22 mouse cellular contexts compared by ENCODE assay signal in the genomic region with DNA sequence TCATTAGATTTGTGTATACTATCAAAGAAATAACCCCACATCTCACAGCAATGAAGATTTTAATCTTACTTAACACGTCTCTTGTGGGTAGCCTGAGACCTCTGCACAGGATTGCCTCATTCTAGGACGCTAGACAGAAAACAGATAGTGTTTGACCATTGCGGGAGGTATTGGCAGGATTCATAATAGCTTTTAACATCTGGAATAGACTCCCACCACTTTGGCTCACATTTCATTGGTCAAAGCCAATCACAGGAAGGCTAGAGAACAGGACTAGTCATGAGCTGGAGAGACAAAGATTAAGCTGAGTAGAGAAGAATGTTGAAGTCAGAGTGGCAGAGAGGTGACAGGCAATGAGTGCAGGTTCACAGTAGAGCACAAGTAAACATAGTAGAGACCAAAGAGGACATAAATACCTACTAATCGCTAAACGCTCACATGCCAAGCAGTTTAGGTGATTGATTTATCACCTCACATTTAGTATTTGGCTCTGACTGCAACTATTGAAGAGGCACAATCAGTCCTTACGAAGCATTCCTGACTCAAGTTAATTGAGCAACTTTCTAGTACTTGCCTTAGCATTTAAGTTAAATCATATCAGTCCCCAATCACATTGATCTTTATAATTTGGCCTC.
"Had no signal": no experiment of that assay in that cellular context is flagged by ENCODE, and none has a peak within 500 bp of the region (broad histone marks: within the 10 kb centered on the region; RNA-seq: fewer than 3 reads in every experiment).

No protein-coding gene starts in this region.

- H3K4me1 ChIP-seq: midbrain, embryonic 15.5 days; neural tube, embryonic 15.5 days had no signal

- DNase-seq: kidney, postnatal 10 days; kidney, postnatal 36 days; liver; liver, postnatal 0 days; lung, embryonic 14.5 days; right cerebral cortex, adult 18-20 months; right cerebral cortex, postnatal 14 days; right cerebral cortex, postnatal 4 days; thymus, adult 2 months; thymus, postnatal 14 days; thymus, postnatal 4 days had no signal

- H3K36me3 ChIP-seq: kidney, embryonic 15.5 days; limb, embryonic 10.5 days; midbrain, embryonic 12.5 days; midbrain, embryonic 15.5 days; neural tube, embryonic 12.5 days; neural tube, embryonic 15.5 days had no signal

- H3K27me3 ChIP-seq: kidney, embryonic 15.5 days; limb, embryonic 13.5 days; midbrain, embryonic 12.5 days; midbrain, embryonic 15.5 days; neural tube, embryonic 12.5 days; neural tube, embryonic 15.5 days had no signal

- H3K4me3 ChIP-seq: kidney, embryonic 15.5 days; limb, embryonic 10.5 days; limb, embryonic 13.5 days; midbrain, embryonic 12.5 days; midbrain, embryonic 15.5 days; neural tube, embryonic 12.5 days; neural tube, embryonic 15.5 days had no signal

- H3K27ac ChIP-seq: kidney, embryonic 15.5 days; limb, embryonic 10.5 days; limb, embryonic 13.5 days; liver, embryonic 14.5 days; macrophage; midbrain, embryonic 12.5 days; midbrain, embryonic 15.5 days; neural tube, embryonic 12.5 days; neural tube, embryonic 15.5 days; stomach, postnatal 0 days had no signal

- ATAC-seq: liver, postnatal 0 days; lung, postnatal 0 days; midbrain, embryonic 15.5 days had no signal

- H3K9me3 ChIP-seq: kidney, embryonic 15.5 days; limb, embryonic 10.5 days; limb, embryonic 13.5 days; midbrain, embryonic 12.5 days; midbrain, embryonic 15.5 days; neural tube, embryonic 12.5 days; neural tube, embryonic 15.5 days had no signal
